Mouse (Mus musculus) heart, postnatal 0 days (tissue): ENCODE measurements around the gene Unc13b. TPM values are rescaled to one million over a fixed set of nuclear protein-coding genes. Genes with fewer than 3 reads are reported as not detected.

Experiments used
- ATAC-seq: fragments of 200-750 bp; cut with Nextera tagmentation; 2 replicates; pipeline ENCODE4 v1.8.0; 2017; ENCODE audit warnings: low read depth, moderate number of reproducible peaks, moderate library complexity; ENCODE audit not compliant: insufficient read depth
- DNase-seq: peaks from one replicate; pipeline ENCODE4 v3.0.0-alpha.2; 2016; ENCODE audit warnings: low spot score
- H3K27ac ChIP-seq: fragments of 300-500 bp; sonication (generic); 2 replicates; pipeline ENCODE4 v1.5.1; 2014; ENCODE audit warnings: low read depth, mild to moderate bottlenecking
- H3K27me3 ChIP-seq: fragments of 300-500 bp; sonication (generic); 2 replicates; pipeline ENCODE4 v1.6.1; 2014; ENCODE audit warnings: low read length, mixed read lengths; ENCODE audit not compliant: control insufficient read depth, insufficient read depth
- H3K36me3 ChIP-seq: fragments of 300-500 bp; sonication (generic); replicated peaks from 2 replicates; pipeline ENCODE4 v1.6.1; 2014; ENCODE audit warnings: low read length, mixed read lengths; ENCODE audit not compliant: control insufficient read depth, insufficient read depth
- H3K4me1 ChIP-seq: fragments of 300-500 bp; sonication (generic); 2 replicates; pipeline ENCODE4 v1.6.1; 2014; ENCODE audit warnings: antibody characterized with exemption; ENCODE audit not compliant: control insufficient read depth, insufficient read depth
- H3K4me2 ChIP-seq: fragments of 300-500 bp; sonication (generic); 2 replicates; pipeline ENCODE4 v1.6.1; 2014; ENCODE audit warnings: low read depth, mild to moderate bottlenecking, low read length, moderate library complexity
- H3K4me3 ChIP-seq: fragments of 300-500 bp; sonication (generic); 2 replicates; pipeline ENCODE4 v1.5.1; 2014; ENCODE audit warnings: low read depth, low read length
- H3K9ac ChIP-seq: fragments of 300-500 bp; sonication (generic); replicated peaks from 2 replicates; pipeline ENCODE4 v1.6.1; 2014; ENCODE audit warnings: low read depth, low read length, mixed read lengths
- H3K9me3 ChIP-seq: fragments of 300-500 bp; sonication (generic); replicated peaks from 2 replicates; pipeline ENCODE4 v1.6.1; 2016; ENCODE audit warnings: low read length; ENCODE audit not compliant: control insufficient read depth
- CTCF ChIP-seq: IDR thresholded peaks from 2 replicates; pipeline ENCODE4 v1.5.1; 2016; ENCODE audit warnings: antibody characterized with exemption, control low read depth, low read depth
- EP300 ChIP-seq: IDR thresholded peaks from 2 replicates; pipeline ENCODE4 v1.6.1; 2016; ENCODE audit warnings: antibody characterized with exemption, low read depth
- WGBS: fragments of 180-500 bp; shearing (Covaris S2); extraction: QIAGEN DNeasy Blood & Tissue Kit; methylation state at CpG from one replicate; pipeline ENCODE4 v1.1.7; 2014; 5-methylcytosine and 5-hydroxymethylcytosine counted together
- polyA plus RNA-seq: library from polyadenylated mRNA; unstranded; fragments of >200 nt; fragmentation: Nextera tagmentation; extraction: Ambion mirVana; gene quantifications from 2 replicates; pipeline ENCODE4 v1.2.1, GENCODE M21; 2015
- total RNA-seq: library from RNA; depleted of rRNA; stranded (reverse); fragments of >200 nt; gene quantifications from 2 replicates; pipeline ENCODE4 v1.2.3, GENCODE M21; 2014; ENCODE audit warnings: low replicate concordance

Unc13b gene
- total and polyA plus RNA-seq, 2 experiments from 2014 or later = 5.4 to 51.8 TPM

DNA sequence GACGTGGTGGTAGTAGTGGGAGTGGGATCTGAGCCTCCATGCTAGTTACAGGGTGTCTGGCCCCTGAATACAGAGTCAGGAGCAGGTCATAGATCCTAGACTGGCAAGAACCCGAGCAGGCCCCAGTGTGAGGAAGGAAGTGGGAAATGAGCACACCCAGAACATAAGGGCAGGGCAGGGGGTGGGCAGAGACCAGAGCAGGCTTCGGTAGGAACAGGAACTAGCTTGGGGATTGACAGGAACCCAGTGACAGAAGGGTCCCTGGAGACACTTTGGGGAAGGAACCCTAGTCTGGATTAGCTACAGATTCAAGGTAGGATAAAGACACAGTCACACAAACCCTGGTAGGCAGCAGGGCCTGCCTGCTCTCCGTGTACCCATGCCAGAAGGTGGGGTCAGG, 14.1 kb upstream of the Unc13b start:
- peak overlapping the region; percentile 46 for H3K4me3 ChIP-seq
- H3K36me3 ChIP-seq = no peaks in the 10 kb centered on the region
- no peaks in the 10 kb centered on the region for H3K27me3 ChIP-seq
- H3K27ac ChIP-seq = peak overlapping the region; percentile 79
- ATAC-seq (no peak), DNase-seq (no peak)
- peaks cover 14% of the 10 kb centered on the region for H3K4me1 ChIP-seq
- TF ChIP-seq EP300 (no peak), CTCF (no peak)
- H3K9ac ChIP-seq = no peak overlapping the region
- 28% methylated on average over 4 of the region's 4 CpGs for WGBS
- peak overlapping the region; percentile 94 for H3K4me2 ChIP-seq
- H3K9me3 ChIP-seq = no peaks in the 10 kb centered on the region

DNA sequence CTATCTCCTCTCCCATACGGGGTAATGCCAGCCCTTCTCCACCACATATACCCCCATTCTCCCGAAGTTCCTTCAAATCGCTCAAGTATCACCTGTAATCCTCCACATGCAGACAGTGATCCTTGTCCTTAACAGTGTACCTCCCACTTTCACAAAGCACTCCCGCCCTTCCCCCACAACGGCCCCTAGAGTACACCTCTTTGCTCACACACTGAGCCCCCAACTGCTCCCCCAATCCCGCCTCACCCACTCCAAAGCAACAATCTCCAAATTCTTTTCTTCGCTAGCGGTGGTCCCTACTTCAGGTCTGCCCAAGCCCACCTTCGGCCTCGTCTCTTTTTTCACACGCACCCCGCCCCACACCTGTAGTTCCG, 13.5 kb upstream of the Unc13b start:
- TF ChIP-seq CTCF (no peak), EP300 (no peak)
- peak overlapping the region; percentile 79 for H3K27ac ChIP-seq
- H3K27me3 ChIP-seq = no peaks in the 10 kb centered on the region
- peak overlapping the region; percentile 51 for H3K9ac ChIP-seq
- 7% methylated on average over 13 of the region's 13 CpGs for WGBS
- peak overlapping the region; percentile 94 for H3K4me2 ChIP-seq
- peak overlapping the region; percentile 46 for H3K4me3 ChIP-seq
- H3K4me1 ChIP-seq = peaks cover 14% of the 10 kb centered on the region
- DNase-seq = no peak
- no peak for ATAC-seq
- H3K36me3 ChIP-seq = no peaks in the 10 kb centered on the region
- H3K9me3 ChIP-seq = no peaks in the 10 kb centered on the region

DNA sequence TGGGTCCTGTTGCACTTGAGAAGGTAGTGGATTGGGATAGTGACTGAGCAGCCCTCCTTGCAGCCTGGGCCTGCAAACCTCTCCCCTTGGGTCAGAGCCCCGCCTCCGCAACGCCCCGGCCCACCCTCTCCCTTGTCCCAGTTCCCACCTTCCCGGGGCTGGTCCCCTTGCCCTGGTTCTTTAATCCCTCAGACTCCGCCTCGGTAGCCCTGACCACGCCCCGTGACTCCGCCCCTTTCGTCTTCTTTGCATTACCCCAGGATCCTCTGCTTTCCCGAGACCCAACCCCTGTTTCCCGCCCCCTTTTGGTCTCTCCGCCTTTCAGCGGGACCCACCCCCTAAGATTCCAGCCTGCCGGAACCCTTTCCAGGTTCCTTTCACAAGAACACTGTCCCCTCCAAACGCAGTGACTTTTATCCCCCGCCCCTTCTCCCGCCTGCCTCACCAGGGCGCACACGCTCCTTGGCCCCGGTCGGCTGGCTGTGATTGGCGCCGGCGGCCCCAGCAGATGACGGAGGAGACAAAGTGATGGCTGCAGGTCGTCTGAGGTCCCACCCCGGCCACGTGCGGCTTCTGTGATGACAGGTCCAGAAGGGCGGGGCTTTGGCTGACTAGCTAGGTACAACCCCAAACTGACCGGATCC, 13.0 kb upstream of the Unc13b start, which contains the start of gene Fam214b:
Fam214b (minus strand) TSS at position 562 of the 644 bp plus-strand sequence.
- WGBS = 0% methylated on average over 33 of the region's 33 CpGs
- no peaks in the 10 kb centered on the region for H3K27me3 ChIP-seq
- peak; percentile 93 for ATAC-seq
- peak within 1 kb of the TSS; percentile 46 for H3K4me3 ChIP-seq
- no peaks in the 10 kb centered on the region for H3K9me3 ChIP-seq
- peaks cover 14% of the 10 kb centered on the region; the same call in 1 of the 2 replicates for H3K4me1 ChIP-seq
- TF ChIP-seq EP300 = peak; percentile 72
- no peak for TF ChIP-seq CTCF
- H3K4me2 ChIP-seq = peak within 1 kb of the TSS; percentile 94
- H3K36me3 ChIP-seq = no peaks in the 10 kb centered on the region
- H3K9ac ChIP-seq = peak within 1 kb of the TSS; percentile 51
- DNase-seq = peak; percentile 97
- peak within 1 kb of the TSS; percentile 79 for H3K27ac ChIP-seq

DNA sequence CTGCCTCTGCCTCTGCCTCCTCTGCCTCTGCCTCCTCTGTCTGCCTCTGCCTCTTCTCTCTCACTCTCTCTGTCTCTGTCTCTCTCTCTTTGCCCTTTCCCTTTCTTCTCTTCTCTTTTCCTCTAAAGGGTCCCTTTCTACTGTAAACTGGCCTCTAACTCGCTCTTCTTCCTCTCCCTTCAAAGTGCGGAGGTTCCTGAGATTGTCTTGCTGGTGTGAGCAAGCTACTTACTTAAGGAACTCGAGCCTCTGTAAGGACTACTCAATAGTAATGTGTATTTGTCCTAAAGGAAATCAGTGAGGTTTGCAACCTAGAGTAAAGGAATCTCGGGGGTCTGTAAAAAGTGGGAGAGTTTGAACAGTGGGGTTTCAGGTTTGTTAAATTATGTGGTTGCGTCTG, 12.1 kb upstream of the Unc13b start:
- H3K9ac ChIP-seq = no peak overlapping the region
- WGBS = 54% methylated on average over 5 of the region's 5 CpGs
- no peak overlapping the region for H3K4me3 ChIP-seq
- DNase-seq (no peak), ATAC-seq (no peak)
- H3K27me3 ChIP-seq = no peaks in the 10 kb centered on the region
- H3K4me1 ChIP-seq = peaks cover 14% of the 10 kb centered on the region; the same call in 1 of the 2 replicates
- no peaks in the 10 kb centered on the region for H3K36me3 ChIP-seq
- no peak overlapping the region; the same call in 1 of the 2 replicates for H3K27ac ChIP-seq
- TF ChIP-seq EP300 = no peak
- TF ChIP-seq CTCF = no peak
- H3K9me3 ChIP-seq = no peaks in the 10 kb centered on the region
- H3K4me2 ChIP-seq = peak overlapping the region; percentile 94

DNA sequence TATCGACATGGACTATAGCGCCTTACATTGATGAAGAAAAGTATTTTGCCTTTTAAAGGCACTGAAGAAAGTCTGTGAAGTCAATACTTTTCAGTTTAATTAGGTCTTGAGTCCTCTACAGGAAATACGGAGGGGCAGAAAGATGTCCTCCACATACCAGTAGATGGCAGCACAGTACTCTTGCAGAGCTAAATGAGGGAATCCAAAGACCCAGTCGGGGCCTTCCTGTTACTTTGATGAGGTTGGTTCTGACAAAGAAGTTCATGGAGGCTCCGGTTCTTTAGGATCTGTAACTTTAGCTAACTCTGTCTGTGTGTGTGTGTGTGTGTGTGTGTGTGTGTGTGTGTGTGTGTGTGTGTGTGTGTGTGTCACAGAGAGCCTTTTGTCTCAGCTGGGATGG, 11.5 kb upstream of the Unc13b start:
- TF ChIP-seq EP300 (no peak), CTCF (peak; percentile 93)

DNA sequence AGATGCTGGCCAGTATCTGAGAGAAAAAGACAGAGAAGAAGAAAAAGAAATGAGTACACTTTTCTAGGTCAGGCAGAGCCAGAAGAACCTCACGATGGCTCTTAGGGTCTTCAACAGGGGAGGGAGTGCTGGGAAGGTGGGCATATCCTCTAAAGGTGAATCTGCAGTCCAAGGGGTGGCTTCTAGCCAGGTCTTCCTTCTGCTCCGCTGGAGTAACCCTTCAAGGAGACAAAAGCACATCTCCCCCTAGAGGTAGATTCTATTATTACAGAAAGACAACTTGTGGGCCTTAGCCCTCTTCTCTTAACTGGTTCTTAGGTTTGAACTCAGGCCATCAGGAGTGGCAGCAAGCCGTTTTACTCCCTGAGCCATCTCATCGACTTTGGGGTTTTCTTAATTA, 6.1 kb upstream of the Unc13b start:
- Histone ChIP-seq H3K27ac (no peak overlapping the region), H3K27me3 (no peaks in the 10 kb centered on the region), H3K36me3 (no peaks in the 10 kb centered on the region), H3K4me3 (no peak overlapping the region), H3K4me2 (no peak overlapping the region), H3K9ac (no peak overlapping the region), H3K4me1 (no peaks in the 10 kb centered on the region), H3K9me3 (no peaks in the 10 kb centered on the region)
- DNase-seq = peak; percentile 68
- 5% methylated on average over 4 of the region's 4 CpGs for WGBS
- TF ChIP-seq EP300 (no peak), CTCF (peak; percentile 61)
- no peak for ATAC-seq

More for the DNA sequence above, 11.5 kb upstream of the Unc13b start:
- DNase-seq (peak; percentile 92), ATAC-seq (no peak)
- Histone ChIP-seq H3K27ac (no peak overlapping the region), H3K36me3 (no peaks in the 10 kb centered on the region), H3K27me3 (no peaks in the 10 kb centered on the region), H3K4me1 (peaks cover 14% of the 10 kb centered on the region; the same call in 1 of the 2 replicates), H3K9me3 (no peaks in the 10 kb centered on the region), H3K4me3 (no peak overlapping the region), H3K9ac (no peak overlapping the region), H3K4me2 (no peak overlapping the region)
- WGBS = 3% methylated on average over 5 of the region's 5 CpGs
